Mouse (Mus musculus): Measurements from ENCODE around the gene Cuedc1.

Gene Cuedc1

DNA sequence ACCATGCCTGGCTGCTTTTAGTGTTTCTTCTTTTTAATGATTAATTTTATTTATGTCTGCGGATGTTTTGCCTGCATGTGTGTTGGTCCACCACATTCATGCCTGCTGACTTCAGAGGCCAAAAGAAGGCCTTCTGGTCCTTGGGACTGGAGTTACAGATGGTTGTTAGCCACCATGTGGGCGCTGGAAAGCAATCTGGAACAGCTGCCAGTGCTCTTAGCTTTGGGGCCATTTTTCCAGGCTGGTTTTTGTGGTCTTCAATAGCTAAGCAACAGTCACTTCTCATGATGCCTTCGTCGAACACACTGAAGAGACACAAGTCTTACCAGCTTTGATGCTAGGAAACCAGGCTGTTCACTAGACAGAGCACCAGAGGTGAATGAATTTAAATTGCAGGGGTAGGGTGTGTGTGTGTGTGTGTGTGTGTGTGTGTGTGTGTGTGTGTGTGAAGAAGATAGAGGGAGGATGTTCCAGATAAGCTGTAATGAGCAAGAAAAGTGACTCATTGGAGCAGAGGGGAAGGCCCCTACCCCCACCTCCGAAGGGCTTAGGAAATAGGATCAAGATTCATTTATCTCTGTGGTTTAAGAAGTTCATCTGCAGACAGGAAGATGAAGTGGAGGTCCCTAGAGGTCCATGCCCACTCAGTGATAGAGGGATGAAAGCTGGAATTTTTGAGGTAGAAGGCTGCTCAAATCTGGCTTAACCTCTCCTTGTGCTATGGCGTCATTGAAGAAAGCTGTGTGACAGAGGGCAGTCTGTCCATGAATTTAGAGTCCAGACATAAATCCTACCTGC is 7.8 kb downstream of the Cuedc1 start:
- ChIA-PET CTCF (interaction anchor here (0.6 to 2.3 kb wide), 5 partner anchors 50 to 884 kb away, joined by 4 to 8 read pairs (median 5); no protein-coding TSS in a partner anchor), POLR2A (interaction anchor here in 3 of 4 experiments (0.5 to 1.6 kb wide), 12 partner anchors 12 to 683 kb away, joined by 3 to 9 read pairs (median 3); partner anchors contain the start of gene Srsf1 (in 2 of the 3))

GRCm38 (mm10) chr11:88106292-88106554 is 8.4 kb downstream of the Cuedc1 start:
- ChIA-PET CTCF (interaction anchor here in 2 of 4 experiments (0.6 to 2.3 kb wide), 2 partner anchors 49 to 56 kb away, joined by 5 to 8 read pairs; no protein-coding TSS in a partner anchor), POLR2A (interaction anchor here in 3 of 4 experiments (0.5 to 1.6 kb wide), 7 partner anchors 12 to 683 kb away, joined by 3 read pairs; partner anchors contain the start of gene Srsf1 (in 1 of the 3))

GRCm38 (mm10) chr11:88107365-88107764 is 9.5 kb downstream of the Cuedc1 start:
- CTCF ChIA-PET, result interaction anchor here in 1 of 4 experiments (0.6 to 2.3 kb wide), 2 partner anchors 50 to 55 kb away, joined by 6 to 8 read pairs; no protein-coding TSS in a partner anchor

DNA sequence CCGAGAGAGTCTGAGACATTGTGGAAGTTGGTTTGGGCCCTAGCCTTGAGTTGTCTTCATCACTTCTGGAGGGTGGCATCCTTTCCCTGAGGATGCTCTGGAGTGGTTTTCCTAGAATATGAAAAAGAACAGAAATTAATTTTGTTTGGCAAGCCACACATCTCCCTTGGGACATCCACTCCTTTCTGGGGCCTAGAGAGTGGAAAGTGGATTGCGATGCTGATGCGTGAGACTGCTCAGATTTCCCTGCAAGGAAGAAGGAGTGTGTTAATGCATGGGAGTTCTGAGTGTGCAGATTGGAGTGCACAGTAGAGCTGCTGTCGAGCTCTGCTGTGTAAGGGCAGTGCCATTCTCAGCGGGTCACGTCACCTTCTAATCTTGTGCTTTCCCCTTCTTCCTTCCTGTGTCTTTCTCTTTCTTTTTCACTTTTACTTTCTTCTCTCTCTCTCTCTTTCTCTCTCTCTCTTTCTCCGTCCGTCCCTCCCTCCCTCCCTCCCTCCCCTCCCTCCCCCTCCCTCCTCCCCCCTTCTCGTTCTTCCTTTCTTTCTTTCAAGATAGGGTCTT is 12.3 kb downstream of the Cuedc1 start:
- CTCF ChIA-PET, result interaction anchor here in 1 of 4 experiments (0.8 kb wide), 1 partner anchor 86 kb away, joined by 3 read pairs; no protein-coding TSS in a partner anchor
- POLR2A ChIA-PET, result interaction anchor here in 2 of 4 experiments (0.6 to 2.6 kb wide), 3 partner anchors 9 to 25 kb away, joined by 3 to 12 read pairs (median 3); no protein-coding TSS in a partner anchor

More at GRCm38 (mm10) chr11:88107365-88107764, 9.5 kb downstream of the Cuedc1 start:
- POLR2A ChIA-PET, result interaction anchor here in 3 of 4 experiments (0.6 to 1.5 kb wide), 7 partner anchors 9 to 177 kb away, joined by 3 to 7 read pairs (median 3); no protein-coding TSS in a partner anchor

DNA sequence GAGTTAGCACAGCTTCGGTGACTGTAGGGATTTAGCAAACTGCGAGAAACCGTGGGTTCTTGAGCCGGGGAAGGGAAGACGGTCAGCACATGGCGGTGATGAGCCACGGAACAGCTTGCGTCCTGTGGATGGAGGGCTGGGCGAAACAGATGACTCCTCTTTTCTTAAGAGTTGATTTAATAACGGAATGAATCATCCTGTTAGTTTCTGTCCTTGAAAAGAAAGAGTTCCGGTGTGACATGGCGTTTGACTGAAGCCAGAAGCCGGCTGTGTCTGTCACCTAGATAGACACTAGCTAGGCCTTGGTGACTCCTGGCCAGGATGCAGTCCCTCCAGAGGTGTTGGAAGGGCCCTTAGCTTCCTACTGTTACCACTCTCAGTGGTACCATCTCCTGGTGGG is 14.2 kb downstream of the Cuedc1 start:
- CTCF ChIA-PET, result interaction anchor here (0.6 to 1.5 kb wide), 10 partner anchors 10 to 162 kb away, joined by 3 to 6 read pairs (median 3); no protein-coding TSS in a partner anchor
- POLR2A ChIA-PET, result interaction anchor here (0.6 to 2.8 kb wide), 25 partner anchors 8 to 693 kb away, joined by 3 to 12 read pairs (median 3); no protein-coding TSS in a partner anchor

DNA sequence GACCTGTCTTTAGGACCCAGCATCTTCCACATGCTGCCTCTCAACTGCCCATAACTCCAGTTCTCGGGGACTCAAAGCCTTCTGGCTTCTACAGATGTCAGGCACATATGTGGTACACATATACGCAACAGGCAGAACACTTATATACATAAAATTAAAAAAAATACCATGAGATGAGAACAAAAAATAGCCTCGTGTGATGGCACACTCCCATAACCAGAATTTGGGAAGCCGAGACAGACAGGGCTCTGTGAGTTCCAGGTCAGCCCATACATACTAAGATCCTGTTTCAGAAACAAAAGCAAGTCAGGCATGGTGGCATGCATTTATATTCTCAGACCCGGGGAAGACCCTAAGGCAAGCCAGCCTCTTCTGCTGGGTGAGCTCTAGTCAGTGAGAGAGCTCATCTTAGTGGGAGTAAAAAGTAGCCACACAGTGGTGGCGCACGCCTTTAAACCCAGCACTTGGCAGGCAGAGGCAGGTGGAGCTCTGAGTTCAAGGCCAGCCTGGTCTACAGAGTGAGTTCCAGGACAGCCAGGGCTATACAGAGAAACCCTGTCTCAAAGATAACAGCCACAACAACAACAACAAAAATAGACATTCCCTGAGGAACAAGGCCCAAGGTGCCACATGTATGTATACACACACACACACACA is 14.9 kb downstream of the Cuedc1 start:
- ChIA-PET POLR2A (interaction anchor here (0.6 to 2.8 kb wide), 14 partner anchors 9 to 59 kb away, joined by 3 to 12 read pairs (median 4); no protein-coding TSS in a partner anchor), CTCF (interaction anchor here in 2 of 4 experiments (0.6 to 1.2 kb wide), 4 partner anchors 12 to 186 kb away, joined by 3 to 5 read pairs (median 4); no protein-coding TSS in a partner anchor)

- POLR2A ChIA-PET, result interaction anchor here in 2 of 4 experiments (0.7 to 2.8 kb wide), 6 partner anchors 10 to 57 kb away, joined by 3 to 8 read pairs (median 4); no protein-coding TSS in a partner anchor
Measured at GRCm38 (mm10) chr11:88113543-88114271, 15.8 kb downstream of the Cuedc1 start.

DNA sequence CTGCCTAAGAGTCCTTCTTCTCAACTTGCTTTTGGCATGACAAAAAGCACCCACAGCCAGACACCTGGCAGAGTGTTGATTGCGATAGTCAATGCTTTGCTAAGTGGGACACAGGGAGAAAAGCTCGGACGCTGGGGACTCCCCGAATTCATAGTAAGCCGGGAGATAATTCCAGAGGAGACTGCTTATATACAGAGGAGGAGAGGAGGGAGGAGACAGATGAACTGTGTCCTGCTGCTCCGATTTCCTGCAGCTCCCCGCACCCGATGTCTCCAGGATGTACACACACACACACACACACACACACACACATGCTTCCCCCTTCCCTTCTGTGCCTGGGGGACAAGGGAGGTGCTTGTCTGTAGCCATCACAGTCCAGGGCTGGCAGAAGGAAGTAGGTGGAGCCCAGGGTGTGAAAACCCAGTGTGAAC is 17.0 kb downstream of the Cuedc1 start:
- CTCF ChIA-PET, result interaction anchor here (0.6 to 1.0 kb wide), 7 partner anchors 47 to 322 kb away, joined by 3 to 6 read pairs (median 4); partner anchors contain the start of gene Mpo (in 1 of the 4)
- POLR2A ChIA-PET, result interaction anchor here in 3 of 4 experiments (0.7 to 1.3 kb wide), 5 partner anchors 15 to 161 kb away, joined by 3 to 4 read pairs (median 3); partner anchors contain the start of gene Cuedc1 (in 1 of the 3)

More at GRCm38 (mm10) chr11:88113543-88114271, 15.8 kb downstream of the Cuedc1 start:
- CTCF ChIA-PET, result interaction anchor here in 2 of 4 experiments (0.7 to 0.9 kb wide), 2 partner anchors 9 to 65 kb away, joined by 3 to 4 read pairs; no protein-coding TSS in a partner anchor

- ChIA-PET CTCF (interaction anchor here in 1 of 4 experiments (0.6 kb wide), 1 partner anchor 42 kb away, joined by 3 read pairs; no protein-coding TSS in a partner anchor), POLR2A (interaction anchor here in 1 of 4 experiments (0.9 to 1.2 kb wide), 3 partner anchors 9 to 45 kb away, joined by 3 to 4 read pairs (median 4); no protein-coding TSS in a partner anchor)
Measured at GRCm38 (mm10) chr11:88116568-88116967, 18.7 kb downstream of the Cuedc1 start.

GRCm38 (mm10) chr11:88117356-88118090 is 19.7 kb downstream of the Cuedc1 start:
- POLR2A ChIA-PET, result interaction anchor here in 3 of 4 experiments (0.6 to 2.2 kb wide), 11 partner anchors 8 to 111 kb away, joined by 3 to 10 read pairs (median 4); no protein-coding TSS in a partner anchor
- CTCF ChIA-PET, result interaction anchor here in 1 of 4 experiments (0.6 kb wide), 1 partner anchor 139 kb away, joined by 3 read pairs; no protein-coding TSS in a partner anchor

- POLR2A ChIA-PET, result interaction anchor here in 3 of 4 experiments (0.6 to 2.5 kb wide), 15 partner anchors 10 to 818 kb away, joined by 3 to 10 read pairs (median 5); no protein-coding TSS in a partner anchor
- CTCF ChIA-PET, result interaction anchor here in 1 of 4 experiments (0.6 kb wide), 1 partner anchor 140 kb away, joined by 3 read pairs; no protein-coding TSS in a partner anchor
Measured at GRCm38 (mm10) chr11:88118091-88118440, 20.2 kb downstream of the Cuedc1 start.

DNA sequence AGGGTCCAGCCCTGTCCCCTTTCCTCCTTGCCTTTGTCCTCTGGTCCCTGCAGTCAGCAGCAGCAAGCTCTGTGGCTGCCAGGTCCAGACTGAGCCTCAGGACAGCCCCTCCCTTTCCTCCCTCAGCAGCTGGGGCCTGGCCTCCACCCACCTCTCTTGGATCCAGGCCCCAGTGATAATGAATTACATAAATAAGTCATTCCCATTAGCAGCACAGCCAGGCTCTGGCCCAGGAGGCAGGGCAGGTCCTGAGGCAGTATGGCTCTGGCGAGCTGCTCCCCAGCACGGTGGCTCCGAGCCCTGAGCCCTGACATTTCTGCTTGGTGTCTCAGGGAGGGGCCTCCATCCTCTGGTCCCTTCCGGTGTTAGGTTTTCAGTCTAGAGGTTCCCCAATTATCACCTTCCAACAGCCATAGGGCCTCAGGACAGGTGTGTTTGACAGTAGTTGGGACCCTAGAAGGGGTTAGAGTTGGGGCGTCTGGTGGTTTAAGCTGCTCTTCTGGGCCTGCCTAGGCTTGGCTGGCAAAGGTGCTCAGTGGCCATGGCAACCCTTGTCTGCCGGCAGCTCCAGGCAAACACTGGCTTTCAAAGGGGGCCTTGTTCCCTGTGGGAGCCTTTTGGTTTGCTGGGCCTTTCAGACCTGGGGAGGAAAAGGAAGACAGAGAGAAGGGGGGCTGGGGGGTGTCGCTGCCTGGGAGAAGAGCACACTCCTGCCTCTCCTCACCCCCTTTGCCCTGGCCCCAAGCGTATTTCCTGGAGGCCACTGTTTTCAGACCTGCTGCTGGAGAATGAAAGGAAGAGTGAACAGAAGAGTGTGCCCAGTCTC is 21.2 kb downstream of the Cuedc1 start:
- POLR2A ChIA-PET, result interaction anchor here (0.5 to 2.5 kb wide), 27 partner anchors 8 to 819 kb away, joined by 3 to 10 read pairs (median 4); partner anchors contain the start of gene Srsf1 (in 1 of the 4)
- CTCF ChIA-PET, result interaction anchor here in 2 of 4 experiments (0.7 to 1.4 kb wide), 3 partner anchors 10 to 98 kb away, joined by 3 to 10 read pairs (median 3); no protein-coding TSS in a partner anchor

- ChIA-PET POLR2A (interaction anchor here (0.6 to 2.9 kb wide), 21 partner anchors 9 to 59 kb away, joined by 3 to 13 read pairs (median 4); no protein-coding TSS in a partner anchor), CTCF (interaction anchor here in 2 of 4 experiments (0.6 to 0.8 kb wide), 2 partner anchors 9 to 39 kb away, joined by 3 read pairs; no protein-coding TSS in a partner anchor)
Measured at GRCm38 (mm10) chr11:88122545-88122944, 24.7 kb downstream of the Cuedc1 start.

GRCm38 (mm10) chr11:88123021-88123420 is 25.2 kb downstream of the Cuedc1 start:
- POLR2A ChIA-PET, result interaction anchor here (0.6 to 2.9 kb wide), 18 partner anchors 8 to 497 kb away, joined by 3 to 13 read pairs (median 4); no protein-coding TSS in a partner anchor
- CTCF ChIA-PET, result interaction anchor here in 3 of 4 experiments (0.5 to 0.8 kb wide), 4 partner anchors 9 to 57 kb away, joined by 3 to 7 read pairs (median 4); no protein-coding TSS in a partner anchor

- CTCF ChIA-PET, result interaction anchor here in 2 of 4 experiments (0.5 to 0.7 kb wide), 2 partner anchors 32 to 56 kb away, joined by 3 to 7 read pairs; no protein-coding TSS in a partner anchor
Measured at GRCm38 (mm10) chr11:88123731-88124130, 25.9 kb downstream of the Cuedc1 start.

More at GRCm38 (mm10) chr11:88123731-88124130, 25.9 kb downstream of the Cuedc1 start:
- POLR2A ChIA-PET, result interaction anchor here in 3 of 4 experiments (0.6 to 2.9 kb wide), 7 partner anchors 11 to 496 kb away, joined by 3 to 10 read pairs (median 5); no protein-coding TSS in a partner anchor

Measured in embryonic stem cell, embryonic (primary cell).